Mouse (Mus musculus): Measurements from ENCODE around the gene Magea8.
"Not testable (repeated sequence)": the region's sequence is repeated elsewhere in the genome, so short reads cannot be mapped to it uniquely, and the experiment has no call there.

Gene Magea8

DNA sequence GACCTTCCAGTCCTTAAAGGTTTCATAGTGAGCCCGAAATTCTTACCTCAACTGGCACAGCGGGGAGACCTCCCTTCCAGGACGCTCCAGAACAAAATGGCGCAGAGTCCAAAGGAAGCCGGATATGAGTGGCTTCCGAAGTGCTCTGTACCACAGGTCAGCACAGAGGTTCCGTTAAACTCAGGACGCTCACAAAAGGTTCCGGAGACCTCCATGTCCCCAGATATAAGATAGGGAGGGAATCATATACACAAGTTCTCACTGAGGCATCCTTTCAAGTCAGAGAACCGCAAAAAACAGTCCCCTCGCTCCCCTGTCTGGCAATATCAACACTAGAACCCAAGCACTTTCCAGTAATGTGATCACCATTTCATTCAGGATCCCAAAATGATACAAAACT, at the start of gene Magea8:
Gene Magea8, minus strand, starts transcription at position 101 of the 400 bp plus-strand sequence.
- not testable (repeated sequence) for DNase-seq (ENCODE audit: low spot score in 2 of 2)

DNA sequence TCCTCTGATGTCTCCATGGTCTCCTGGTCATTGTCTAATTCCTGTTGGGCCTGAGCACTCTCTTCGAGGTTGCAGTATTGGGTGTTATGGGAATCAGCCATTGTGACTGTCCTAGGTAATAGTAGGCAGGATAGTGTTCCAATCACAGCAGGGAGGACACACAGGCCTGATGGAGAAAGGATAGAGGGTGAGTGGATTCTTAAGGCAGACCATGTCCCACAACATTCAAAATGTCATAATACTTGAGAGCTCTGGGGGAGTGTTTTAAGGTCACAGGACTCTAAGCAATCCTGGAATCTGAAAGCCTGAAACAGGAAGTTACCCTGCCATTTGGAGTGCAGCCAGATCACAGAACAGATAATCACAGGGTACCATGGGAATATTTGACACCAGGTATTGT, 46.2 kb downstream of the Magea8 start, which contains the start of gene Magea3:
Gene Magea3, minus strand, starts transcription at position 101 of the 400 bp plus-strand sequence.
- DNase-seq (ENCODE audit: low spot score in 2 of 2), result not testable (repeated sequence)

DNA sequence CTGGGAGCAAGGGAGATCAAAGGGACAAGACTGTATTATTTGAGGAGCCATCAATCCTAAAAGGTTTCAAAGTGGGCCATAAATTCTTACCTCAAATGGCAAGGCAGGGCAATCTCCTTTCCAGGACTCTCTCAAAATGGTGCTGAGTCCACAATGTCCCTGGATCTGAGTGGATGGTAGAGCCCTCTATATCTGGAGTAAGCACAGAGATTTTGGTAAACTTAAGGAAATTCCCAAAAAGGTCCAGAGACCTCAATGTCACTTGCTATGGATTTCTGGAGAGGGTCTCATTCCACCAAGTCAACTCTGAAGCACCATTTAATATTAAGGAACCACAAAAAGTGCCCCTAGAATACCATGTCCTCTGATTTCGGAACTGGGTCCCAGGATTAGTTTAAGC, 59.8 kb downstream of the Magea8 start, which contains the start of gene Magea6:
Gene Magea6, minus strand, starts transcription at position 101 of the 400 bp plus-strand sequence.
- not testable (repeated sequence) for DNase-seq (ENCODE audit: low spot score in 2 of 2)

All from frontal cortex, postnatal 10 days (tissue).